Mouse (Mus musculus) CD4-positive, CD25-positive, alpha-beta regulatory T cell, adult 2 months (primary cell): ENCODE measurements around the gene Vmn1r23.
"Not testable (repeated sequence)": the region's sequence is repeated elsewhere in the genome, so short reads cannot be mapped to it uniquely, and the experiment has no call there.

Experiments
- DNase-seq: peaks from one replicate; pipeline ENCODE4 v3.0.0-alpha.2; 2012; ENCODE audit warnings: low read depth, low spot score

Vmn1r23 gene

GRCm38 (mm10) chr6:57926738-57927137 is at the start of gene Vmn1r23:
Vmn1r23 (minus strand) TSS chr6:57926838.
- DNase-seq = no peak

- not testable (repeated sequence) for DNase-seq
These were observed 34.8 kb upstream of the Vmn1r23 start, which contains the start of gene Vmn1r24 for GRCm38 (mm10) chr6:57961403-57961802. Vmn1r24 (minus strand) TSS chr6:57961503.

GRCm38 (mm10) chr6:57907928-57908327 is 18.7 kb downstream of the Vmn1r23 start, which contains the start of gene Vmn1r22:
Vmn1r22 (minus strand) TSS chr6:57908028.
- DNase-seq = no peak
